Mouse (Mus musculus) bone marrow macrophage, adult 2 months (primary cell): Measurements from ENCODE around the gene Rap1gds1. TPM values are rescaled to one million over a fixed set of nuclear protein-coding genes. Genes with fewer than 3 reads are reported as not detected.

Source experiments
- H3K27ac ChIP-seq: 2 replicates; pipeline ENCODE4 v1.5.1; 2012; ENCODE audit warnings: low read depth, low read length; ENCODE audit not compliant: insufficient read depth
- H3K4me1 ChIP-seq: 2 replicates; pipeline ENCODE4 v1.6.1; 2012; ENCODE audit warnings: low read length; ENCODE audit not compliant: control insufficient read depth, insufficient read depth
- H3K4me3 ChIP-seq: 2 replicates; pipeline ENCODE4 v1.5.1; 2012; ENCODE audit warnings: mild to moderate bottlenecking, low read length, moderate library complexity; ENCODE audit not compliant: insufficient read depth
- CTCF ChIP-seq: IDR thresholded peaks from 2 replicates; pipeline ENCODE4 v1.5.1; 2012; ENCODE audit warnings: low read depth, mild to moderate bottlenecking, low read length, moderate library complexity
- POLR2A ChIP-seq: IDR thresholded peaks from 2 replicates; pipeline ENCODE4 v1.6.1; 2012; ENCODE audit warnings: mild to moderate bottlenecking, low read depth, low read length, borderline replicate concordance
- polyA plus RNA-seq: library from polyadenylated mRNA; stranded (reverse); fragments of >200 nt; gene quantifications from 2 replicates; pipeline ENCODE4 v1.2.4, GENCODE M21; 2012; ENCODE audit not compliant: missing spikeins, insufficient read depth, insufficient read length

The Rap1gds1 gene
- polyA plus RNA-seq, 1 experiment = 98.9 TPM

DNA sequence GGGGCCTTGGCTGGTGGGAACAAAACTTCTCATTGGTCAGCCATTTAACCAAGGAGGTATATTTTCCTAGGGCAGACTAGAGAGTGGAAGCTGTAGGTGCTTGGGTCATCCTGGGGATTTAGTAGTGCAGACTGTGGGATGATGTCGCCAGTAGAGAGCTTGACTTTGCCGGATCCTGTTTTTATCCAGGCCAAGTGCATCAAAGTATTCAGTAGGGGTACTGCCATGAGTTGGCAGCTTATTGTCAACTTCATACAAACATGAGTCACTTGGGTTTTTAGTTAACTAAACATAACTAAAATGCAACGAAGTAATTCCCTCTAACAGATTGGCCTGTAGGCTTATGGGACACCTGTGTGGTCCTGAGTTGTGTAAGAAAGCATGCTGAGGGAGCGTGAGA, 158.4 kb downstream of the Rap1gds1 start:
- TF ChIP-seq CTCF (no peak), POLR2A (no peak)
- H3K4me1 ChIP-seq = peaks cover 5% of the 10 kb centered on the region; the same call in 1 of the 2 replicates
- H3K4me3 ChIP-seq = no peak overlapping the region
- no peak overlapping the region for H3K27ac ChIP-seq

- TF ChIP-seq CTCF (no peak), POLR2A (no peak)
- H3K4me3 ChIP-seq = no peak overlapping the region
- H3K27ac ChIP-seq = no peak overlapping the region
- peaks cover 5% of the 10 kb centered on the region; the same call in 1 of the 2 replicates for H3K4me1 ChIP-seq
Observed at GRCm38 (mm10) chr3:138914626-138915288, 160.2 kb downstream of the Rap1gds1 start.

DNA sequence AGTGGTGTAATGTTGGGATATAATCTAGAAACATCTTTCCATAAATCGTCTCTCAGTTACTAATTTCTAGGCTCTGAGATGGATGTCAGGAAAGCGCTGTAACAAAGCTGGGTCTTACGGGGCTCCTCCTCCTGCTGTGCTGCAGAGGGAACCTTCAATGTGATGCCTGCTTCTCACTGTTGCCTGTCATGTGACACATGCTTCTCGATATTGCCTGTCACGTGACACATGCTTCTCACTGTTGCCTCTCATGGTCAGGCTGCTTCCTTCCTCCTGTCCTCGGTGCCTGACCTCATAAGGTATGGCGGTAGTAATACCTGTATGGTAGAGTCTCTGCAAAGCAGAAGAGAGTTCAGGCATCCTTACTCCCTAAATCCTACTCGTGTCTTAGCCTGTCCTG, 162.5 kb downstream of the Rap1gds1 start:
- Histone ChIP-seq H3K4me1 (peaks cover 5% of the 10 kb centered on the region; the same call in 1 of the 2 replicates), H3K27ac (no peak overlapping the region), H3K4me3 (no peak overlapping the region)
- TF ChIP-seq POLR2A = no peak

DNA sequence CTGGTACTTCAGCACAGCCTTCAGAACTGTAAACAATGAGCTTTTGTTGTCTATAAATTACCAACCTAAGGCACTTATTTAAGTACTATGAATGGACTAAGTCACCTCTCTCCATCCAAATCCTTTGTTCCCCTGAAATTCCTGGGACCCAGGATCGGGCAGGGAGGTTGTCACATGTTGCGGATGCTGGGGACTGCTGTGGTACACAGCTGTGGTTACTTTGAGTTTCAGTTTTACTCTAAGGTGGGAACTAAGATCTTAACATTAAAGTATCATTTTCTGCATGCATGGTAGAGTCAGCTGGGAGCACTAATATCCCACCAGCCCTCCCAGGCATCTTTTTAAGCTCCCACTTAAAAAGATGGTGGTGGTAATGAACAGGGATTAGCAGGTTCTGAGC, 165.7 kb downstream of the Rap1gds1 start:
- peaks cover 2% of the 10 kb centered on the region; the same call in 1 of the 2 replicates for H3K4me1 ChIP-seq
- no peak overlapping the region for H3K4me3 ChIP-seq
- TF ChIP-seq CTCF (no peak), POLR2A (no peak)
- no peak overlapping the region for H3K27ac ChIP-seq

DNA sequence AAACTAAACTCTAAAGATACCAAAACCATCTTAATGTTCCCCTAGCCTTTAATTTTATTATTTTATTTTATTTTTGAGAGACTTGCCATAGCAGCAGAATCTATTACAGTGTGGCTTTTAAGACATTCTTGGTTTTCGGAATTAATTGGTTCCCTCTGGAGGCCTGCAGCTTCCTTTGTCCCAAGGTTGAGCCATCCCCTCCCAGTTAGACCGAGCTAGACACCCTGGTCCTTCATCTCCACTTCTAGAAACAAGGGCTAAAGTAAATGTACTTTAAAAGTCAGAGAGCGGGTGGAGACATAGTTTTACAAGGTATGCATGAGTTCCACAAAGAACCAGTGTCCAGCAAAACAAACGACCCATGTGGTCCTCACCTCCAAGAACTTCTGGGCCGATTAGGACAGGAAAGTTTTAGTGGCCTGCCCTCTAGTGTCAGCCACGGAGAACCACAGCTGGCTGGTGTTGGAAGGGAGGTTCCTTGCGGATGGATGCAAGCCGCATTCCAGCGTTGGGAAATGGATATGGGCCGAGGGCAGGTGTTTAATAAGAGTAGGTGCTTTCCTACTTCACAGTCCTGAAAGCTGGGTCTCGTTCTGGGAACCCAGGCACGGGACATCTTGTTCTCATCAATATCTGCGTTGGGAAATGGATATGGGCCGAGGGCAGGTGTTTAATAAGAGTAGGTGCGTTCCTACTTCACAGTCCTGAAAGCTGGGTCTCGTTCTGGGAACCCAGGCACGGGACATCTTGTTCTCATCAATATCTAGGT, 168.7 kb downstream of the Rap1gds1 start:
- no peak overlapping the region for H3K27ac ChIP-seq
- no peak overlapping the region for H3K4me3 ChIP-seq

GRCm38 (mm10) chr3:138905678-138906077, 169.3 kb downstream of the Rap1gds1 start:
- Histone ChIP-seq H3K27ac (no peak overlapping the region), H3K4me1 (no peaks in the 10 kb centered on the region), H3K4me3 (no peak overlapping the region)
- TF ChIP-seq POLR2A = no peak
- TF ChIP-seq CTCF = no peak

More for the DNA sequence above, 168.7 kb downstream of the Rap1gds1 start:
- no peaks in the 10 kb centered on the region for H3K4me1 ChIP-seq
- no peak for TF ChIP-seq POLR2A
- TF ChIP-seq CTCF = peak; percentile 67

DNA sequence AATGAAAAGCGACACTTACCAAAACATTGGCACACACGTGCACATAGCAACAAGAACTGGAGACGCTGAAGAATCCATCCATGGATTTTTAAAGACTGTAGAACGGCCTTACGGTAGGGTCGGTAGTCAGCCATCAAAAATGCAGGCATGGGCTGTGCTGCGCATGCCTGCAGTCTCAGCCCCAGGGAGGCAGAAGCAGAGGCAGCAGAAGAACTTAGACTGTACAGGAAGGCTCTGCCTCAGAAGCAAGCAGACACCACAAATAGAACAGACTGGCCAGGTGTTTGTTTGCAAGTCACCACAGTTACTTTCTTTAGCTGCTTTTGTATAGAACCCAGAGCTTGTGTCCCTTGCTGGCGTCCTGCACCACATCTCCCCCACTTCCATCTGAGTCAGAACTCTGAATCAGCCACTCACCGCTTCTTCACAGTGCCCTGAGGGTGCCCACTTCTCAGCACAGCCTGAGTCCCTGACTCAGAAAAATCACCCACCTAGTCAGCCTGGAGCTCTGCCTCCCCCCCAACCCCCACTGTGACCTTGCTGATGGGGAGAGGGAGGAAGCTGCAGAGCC, 174.3 kb downstream of the Rap1gds1 start:
- Histone ChIP-seq H3K27ac (no peak overlapping the region), H3K4me3 (no peak overlapping the region), H3K4me1 (no peaks in the 10 kb centered on the region)
- no peak for TF ChIP-seq CTCF
- no peak for TF ChIP-seq POLR2A

DNA sequence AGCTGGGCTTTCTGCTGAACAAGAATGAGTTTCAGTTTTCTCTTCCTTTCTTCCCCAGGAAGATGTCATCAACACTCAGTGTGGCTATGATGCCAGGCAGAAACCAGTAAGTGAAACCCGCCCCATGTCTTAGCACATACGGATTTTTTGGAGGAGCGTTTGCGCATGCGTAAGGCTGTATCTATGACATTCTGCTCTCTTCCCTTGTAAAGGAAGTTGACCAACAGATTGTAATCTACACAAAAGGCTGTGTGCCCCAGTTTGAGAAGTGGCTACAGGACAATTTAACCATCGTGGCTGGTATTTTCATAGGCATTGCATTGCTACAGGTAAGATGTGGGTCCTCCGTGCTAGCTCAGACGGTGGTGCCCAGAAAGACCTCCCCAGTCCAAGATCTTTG, 176.9 kb downstream of the Rap1gds1 start:
- no peak for TF ChIP-seq POLR2A
- no peak for TF ChIP-seq CTCF
- Histone ChIP-seq H3K4me3 (no peak overlapping the region), H3K4me1 (peaks cover 6% of the 10 kb centered on the region), H3K27ac (no peak overlapping the region)

GRCm38 (mm10) chr3:138897500-138897899, 177.5 kb downstream of the Rap1gds1 start:
- H3K4me3 ChIP-seq = no peak overlapping the region
- no peak for TF ChIP-seq CTCF
- no peak for TF ChIP-seq POLR2A
- peaks cover 6% of the 10 kb centered on the region for H3K4me1 ChIP-seq
- no peak overlapping the region for H3K27ac ChIP-seq

DNA sequence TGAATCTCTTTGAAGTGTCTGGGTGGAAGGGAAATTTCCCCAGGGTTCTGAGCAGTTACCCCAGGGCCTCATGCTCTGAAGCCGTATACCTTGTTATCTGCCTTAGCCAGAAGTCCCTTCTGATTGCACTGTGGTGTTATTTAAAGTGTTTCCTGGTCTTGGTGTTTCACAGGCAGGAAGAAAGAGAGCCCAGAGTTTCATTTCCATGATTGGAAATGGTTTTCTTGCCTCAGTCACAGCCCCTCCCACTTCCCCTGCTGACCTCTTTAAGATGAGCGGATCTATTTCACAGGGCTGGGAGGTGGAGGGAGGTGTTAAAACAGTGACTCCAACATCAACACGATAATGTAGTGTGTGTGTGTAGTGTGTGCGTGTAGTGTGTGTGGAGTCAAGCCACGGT, 181.5 kb downstream of the Rap1gds1 start:
- no peak for TF ChIP-seq CTCF
- TF ChIP-seq POLR2A = no peak
- Histone ChIP-seq H3K27ac (no peak overlapping the region), H3K4me1 (peaks cover 12% of the 10 kb centered on the region), H3K4me3 (no peak overlapping the region)
